21 mouse cellular contexts compared by ENCODE assay signal in the genomic region with DNA sequence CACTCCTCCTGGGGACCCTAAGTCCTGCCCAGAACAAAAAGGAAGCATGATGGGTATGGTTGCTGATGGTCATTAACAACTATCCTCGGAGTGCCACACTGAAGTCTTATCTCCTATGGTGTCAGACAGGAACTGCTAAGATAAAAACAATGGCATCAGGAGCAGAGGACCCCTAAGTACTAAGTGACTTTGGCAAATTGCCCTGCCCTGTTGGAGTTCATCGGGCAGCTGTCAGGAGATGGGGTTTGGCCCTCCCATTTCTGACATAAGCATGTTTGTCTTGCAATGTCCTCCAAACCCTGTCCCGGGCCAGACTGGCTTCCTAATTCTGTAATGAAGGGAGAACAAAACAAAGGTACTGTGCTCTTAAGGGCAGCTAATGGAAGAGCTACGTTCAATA.
A peak's percentile ranks its signal among the peaks of the same experiment; 100 is the strongest.
DNase-seq lines count a peak whose midpoint lies in the region; ATAC-seq and TF ChIP-seq lines count a peak whose summit lies in the region.
"Had no signal": no experiment of that assay in that cellular context is flagged by ENCODE, and none has a peak within 500 bp of the region (broad histone marks: within the 10 kb centered on the region; RNA-seq: fewer than 3 reads in every experiment).

No protein-coding gene starts in this region.

- no peak for TF ChIP-seq CTCF in midbrain, postnatal 0 days (IDR thresholded peaks at IDR 0.05)

- no peak overlapping the region for H3K4me2 ChIP-seq in midbrain, postnatal 0 days (ENCODE audit: low read depth, low read length, poor library complexity, severe bottlenecking)
- no peak overlapping the region for H3K4me2 ChIP-seq in midbrain, embryonic 16.5 days (ENCODE audit: low read length)
- H3K4me2 ChIP-seq: embryonic facial prominence, embryonic 15.5 days; forebrain, embryonic 12.5 days; hindbrain, embryonic 13.5 days had no signal

- 64% methylated on average over 4 of the region's 4 CpGs for WGBS in midbrain, postnatal 0 days
- WGBS in midbrain, embryonic 16.5 days: 58% methylated on average over 4 of the region's 4 CpGs

- intact Hi-C loops in left cerebral cortex, postnatal 4 days (cut with DNase I): no loop called here
- intact Hi-C loops in left cerebral cortex, postnatal 36 days (cut with DNase I): no loop called here

- no peak overlapping the region for H3K4me3 ChIP-seq in midbrain, postnatal 0 days (ENCODE audit: low read depth, low read length)
- H3K4me3 ChIP-seq in midbrain, embryonic 16.5 days (ENCODE audit: low read depth, low read length): no peak overlapping the region
- H3K4me3 ChIP-seq: embryonic facial prominence, embryonic 15.5 days; forebrain, embryonic 12.5 days; gastrocnemius, adult 2 months; hindbrain, embryonic 13.5 days had no signal

- H3K27ac ChIP-seq in midbrain, postnatal 0 days (ENCODE audit: low read depth, low read length): no peak overlapping the region
- no peak overlapping the region for H3K27ac ChIP-seq in midbrain, embryonic 16.5 days (ENCODE audit: low read length)
- H3K27ac ChIP-seq: embryonic facial prominence, embryonic 15.5 days; forebrain, embryonic 12.5 days; gastrocnemius, adult 2 months; hindbrain, embryonic 13.5 days had no signal

- no peaks in the 10 kb centered on the region for H3K36me3 ChIP-seq in midbrain, postnatal 0 days (ENCODE audit: insufficient read depth, low read length)
- no peaks in the 10 kb centered on the region for H3K36me3 ChIP-seq in midbrain, embryonic 16.5 days (ENCODE audit: control insufficient read depth, insufficient read depth, low read length)
- H3K36me3 ChIP-seq: embryonic facial prominence, embryonic 15.5 days; forebrain, embryonic 12.5 days; G1E; hindbrain, embryonic 13.5 days had no signal

- H3K9ac ChIP-seq in midbrain, postnatal 0 days (replicated peaks; ENCODE audit: low read length, poor library complexity, severe bottlenecking): no peak overlapping the region
- H3K9ac ChIP-seq in midbrain, embryonic 16.5 days (ENCODE audit: low read depth, low read length): no peak overlapping the region
- H3K9ac ChIP-seq: embryonic facial prominence, embryonic 15.5 days; forebrain, embryonic 12.5 days; hindbrain, embryonic 13.5 days had no signal

- peaks cover 17% of the 10 kb centered on the region; the same call in 1 of the 2 replicates for H3K4me1 ChIP-seq in midbrain, postnatal 0 days (ENCODE audit: insufficient read depth, low read length)
- H3K4me1 ChIP-seq in midbrain, embryonic 16.5 days (ENCODE audit: control insufficient read depth, insufficient read depth, low read length): peaks cover 20% of the 10 kb centered on the region

- no peak for ATAC-seq in midbrain, postnatal 0 days (ENCODE audit: low FRiP score)
- ATAC-seq in midbrain, embryonic 16.5 days: no peak
- ATAC-seq: CD4-positive, CD25-positive, alpha-beta regulatory T cell, adult 4 months had no signal

- no peaks in the 10 kb centered on the region for H3K9me3 ChIP-seq in midbrain, postnatal 0 days (ENCODE audit: low read length)
- H3K9me3 ChIP-seq in midbrain, embryonic 16.5 days (replicated peaks; ENCODE audit: control insufficient read depth, low read length, poor library complexity, severe bottlenecking): no peaks in the 10 kb centered on the region
- H3K9me3 ChIP-seq: embryonic facial prominence, embryonic 15.5 days; forebrain, embryonic 12.5 days; hindbrain, embryonic 13.5 days had no signal

- peak; percentile 56 to 65 for DNase-seq in cerebellum, postnatal 10 days
- no peak for DNase-seq in cerebellum, postnatal 36 days
- peak; percentile 42 for DNase-seq in left cerebral cortex, postnatal 4 days
- no peak for DNase-seq in left cerebral cortex, postnatal 36 days (ENCODE audit: low spot score in 2 of 2)
- peak; percentile 40 for DNase-seq in midbrain, postnatal 0 days (ENCODE audit: low spot score)
- DNase-seq in urinary bladder, postnatal 14 days (ENCODE audit: low spot score): no peak
- DNase-seq: adrenal gland, postnatal 10 days; B cell, adult 2 months; cerebellum, adult 18-20 months; cerebellum, adult 9-11 months; embryo, embryonic 11 days; gastrocnemius, adult 2 months; gastrocnemius, postnatal 25 days; heart, postnatal 10 days; heart, postnatal 4 days had no signal

- H3K27me3 ChIP-seq in midbrain, postnatal 0 days (ENCODE audit: insufficient read depth, low read length): no peaks in the 10 kb centered on the region
- no peaks in the 10 kb centered on the region for H3K27me3 ChIP-seq in midbrain, embryonic 16.5 days (ENCODE audit: control insufficient read depth, insufficient read depth, low read depth, low read length)
- H3K27me3 ChIP-seq: embryonic facial prominence, embryonic 15.5 days; forebrain, embryonic 12.5 days had no signal

Comparison
In these comparisons a context has a peak if more than half of its experiments do, and no peak if none do; other contexts are left out.
1. DNase-seq: peak in cerebellum, postnatal 10 days (2 of 2), left cerebral cortex, postnatal 4 days (single experiment) and midbrain, postnatal 0 days (single experiment); none in cerebellum, postnatal 36 days (0 of 2), left cerebral cortex, postnatal 36 days (0 of 2) and urinary bladder, postnatal 14 days (single experiment).